Mouse (Mus musculus): ENCODE measurements around the gene Mpnd. TPM values are rescaled to one million over a fixed set of nuclear protein-coding genes. Genes with fewer than 3 reads are reported as not detected.

Gene Mpnd
- total and polyA plus RNA-seq, 3 experiments = 24.5 to 55.1 (median 26.8) TPM

DNA sequence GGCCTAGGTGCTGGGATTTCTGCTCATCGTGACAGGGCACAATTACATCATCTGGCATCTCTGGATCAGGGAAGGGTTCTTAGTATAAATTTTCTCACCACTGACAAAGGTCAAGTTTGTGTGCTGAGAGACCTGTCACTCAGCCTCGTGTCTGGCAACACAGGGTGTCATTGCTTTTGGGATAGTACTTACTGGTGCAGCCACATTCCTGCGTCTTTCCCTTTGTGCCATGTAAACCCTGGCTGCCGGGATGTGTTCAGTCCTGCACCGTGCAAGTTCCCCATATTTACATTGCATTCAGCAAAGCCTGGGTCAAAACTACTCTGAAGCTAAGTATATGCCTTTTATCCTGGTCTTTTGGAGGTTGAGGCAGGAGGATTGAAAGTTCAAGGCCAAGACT lies 45.9 kb downstream of the Mpnd start:
- Histone ChIP-seq H3K4me3 (replicated peaks in 1 of 3; ENCODE audit: low read depth in 2 of 3, low read length in 2 of 3, poor library complexity in 1 of 3) (no peak overlapping the region), H3K27me3 (replicated peaks) (no peaks in the 10 kb centered on the region), H3K27ac (ENCODE audit: insufficient read depth, low read depth) (no peak overlapping the region), H3K79me2 (replicated peaks; ENCODE audit: control insufficient read depth, extremely low read depth, insufficient read depth, poor library complexity, severe bottlenecking) (peaks cover 86% of the 10 kb centered on the region), H3K4me2 (ENCODE audit: insufficient read depth, low read depth, poor library complexity, severe bottlenecking) (no peak overlapping the region), H3K9ac (ENCODE audit: insufficient read depth, low read depth) (no peak overlapping the region), H3K4me1 (ENCODE audit: control insufficient read depth in 1 of 2, insufficient read depth in 2 of 2) (no peaks in the 10 kb centered on the region), H3K36me3 (replicated peaks in 1 of 2; ENCODE audit: control insufficient read depth in 1 of 2, insufficient read depth in 1 of 2, low read length in 1 of 2) (peaks cover 55 to 88% of the 10 kb centered on the region in 2 experiments), H3K9me3 (replicated peaks; ENCODE audit: low read length) (no peaks in the 10 kb centered on the region)
- dilution Hi-C loops (cut with MboI; ENCODE audit: extremely low pct_ligation_motif_present, extremely low pct_unique_long_range_greater_than_20kb, low sequenced_read_pairs) = no loop called here
- no peak for DNase-seq (ENCODE audit: extremely low read depth)
- in situ Hi-C loops (cut with MboI; ENCODE audit: low pct_ligation_motif_present, low pct_unique_long_range_greater_than_20kb, low sequenced_read_pairs) = no loop called here
- TF ChIP-seq MEF2A (IDR thresholded peaks at IDR 0.05; ENCODE audit: borderline replicate concordance, low read depth, low read length) = no peak
- no peak for TF ChIP-seq EP300 (IDR thresholded peaks at IDR 0.05; ENCODE audit: low read length)
- no peak for TF ChIP-seq CHD2 (IDR thresholded peaks at IDR 0.05; ENCODE audit: low read length)
- no peak for TF ChIP-seq RCOR1 (conservative IDR thresholded peaks at IDR 0.05; ENCODE audit: low read depth, low read length)
- no peak for TF ChIP-seq E2F4 (IDR thresholded peaks at IDR 0.05; ENCODE audit: insufficient replicate concordance, low read depth, low read length)
- no peak for TF ChIP-seq MXI1 (IDR thresholded peaks at IDR 0.05; ENCODE audit: low read depth, low read length)
- TF ChIP-seq KAT2A (IDR thresholded peaks at IDR 0.05; ENCODE audit: insufficient replicate concordance, low read length) = no peak
- no peak for TF ChIP-seq POLR2AphosphoS2 (IDR thresholded peaks at IDR 0.05; ENCODE audit: low read depth, low read length)
- no peak for TF ChIP-seq SMC3 (IDR thresholded peaks at IDR 0.05; ENCODE audit: low read depth, low read length)
- TF ChIP-seq NELFE (IDR thresholded peaks at IDR 0.05; ENCODE audit: low read depth, low read length) = no peak
- TF ChIP-seq GABPA (IDR thresholded peaks at IDR 0.05; ENCODE audit: insufficient replicate concordance, low read depth, low read length) = no peak
- no peak for TF ChIP-seq CTCF (conservative IDR thresholded peaks at IDR 0.05 in 1 of 2, IDR thresholded peaks at IDR 0.05 in 1 of 2; ENCODE audit: low read depth in 2 of 2, low read length in 2 of 2)
- no peak for TF ChIP-seq ZKSCAN1 (IDR thresholded peaks at IDR 0.05; ENCODE audit: borderline replicate concordance, low read depth, low read length)
- no peak for TF ChIP-seq SIN3A (IDR thresholded peaks at IDR 0.05; ENCODE audit: low read length)
- no peak for TF ChIP-seq RAD21 (IDR thresholded peaks at IDR 0.05; ENCODE audit: low read depth, low read length)
- TF ChIP-seq ZC3H11A (IDR thresholded peaks at IDR 0.05; ENCODE audit: low read depth, low read length) = no peak
- TF ChIP-seq UBTF (IDR thresholded peaks at IDR 0.05; ENCODE audit: low read depth, low read length) = no peak
- TF ChIP-seq ZNF384 (IDR thresholded peaks at IDR 0.05; ENCODE audit: low read depth, low read length) = no peak

DNA sequence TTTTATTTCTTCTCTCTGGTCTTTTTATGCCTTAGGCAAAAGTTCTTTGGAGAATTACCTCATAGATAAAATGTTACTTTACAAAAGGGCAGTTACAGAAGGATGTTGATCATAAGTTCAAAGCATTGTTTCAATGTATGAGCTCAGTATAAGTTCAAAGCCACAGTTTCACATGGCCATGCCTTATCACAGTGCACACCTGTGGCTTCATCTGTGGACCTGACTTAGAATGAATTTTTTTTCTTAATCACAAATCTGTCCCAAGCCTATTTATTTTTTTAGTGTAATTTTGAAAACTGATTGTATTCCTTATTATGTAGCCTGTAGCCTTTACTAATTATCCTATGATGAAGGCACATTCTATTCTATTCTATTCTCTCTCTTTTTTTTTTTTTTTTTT lies 49.4 kb downstream of the Mpnd start:
- dilution Hi-C loops (cut with MboI; ENCODE audit: extremely low pct_ligation_motif_present, extremely low pct_unique_long_range_greater_than_20kb, low sequenced_read_pairs) = no loop called here
- peaks cover 55 to 86% of the 10 kb centered on the region in 2 experiments for H3K36me3 ChIP-seq (replicated peaks in 1 of 2; ENCODE audit: control insufficient read depth in 1 of 2, insufficient read depth in 1 of 2, low read length in 1 of 2)

More for the DNA sequence above, 49.4 kb downstream of the Mpnd start:
- no peak overlapping the region for H3K4me3 ChIP-seq (replicated peaks in 1 of 3; ENCODE audit: low read depth in 2 of 3, low read length in 2 of 3, poor library complexity in 1 of 3)
- DNase-seq (ENCODE audit: extremely low read depth) = no peak
- peaks cover 53% of the 10 kb centered on the region for H3K79me2 ChIP-seq (replicated peaks; ENCODE audit: control insufficient read depth, extremely low read depth, insufficient read depth, poor library complexity, severe bottlenecking)
- in situ Hi-C loops (cut with MboI; ENCODE audit: low pct_ligation_motif_present, low pct_unique_long_range_greater_than_20kb, low sequenced_read_pairs) = no loop called here
- no peaks in the 10 kb centered on the region for H3K9me3 ChIP-seq (replicated peaks; ENCODE audit: low read length)
- no peak overlapping the region for H3K27ac ChIP-seq (ENCODE audit: insufficient read depth, low read depth)
- no peak overlapping the region for H3K4me2 ChIP-seq (ENCODE audit: insufficient read depth, low read depth, poor library complexity, severe bottlenecking)
- no peak overlapping the region for H3K9ac ChIP-seq (ENCODE audit: insufficient read depth, low read depth)
- H3K27me3 ChIP-seq (replicated peaks) = no peaks in the 10 kb centered on the region
- no peak for TF ChIP-seq RCOR1 (conservative IDR thresholded peaks at IDR 0.05; ENCODE audit: low read depth, low read length)
- no peak for TF ChIP-seq POLR2AphosphoS2 (IDR thresholded peaks at IDR 0.05; ENCODE audit: low read depth, low read length)
- TF ChIP-seq USF2 (conservative IDR thresholded peaks at IDR 0.05; ENCODE audit: low read depth, low read length) = no peak
- no peak for TF ChIP-seq USF1 (IDR thresholded peaks at IDR 0.05; ENCODE audit: low read depth, low read length)
- no peaks in the 10 kb centered on the region for H3K4me1 ChIP-seq (ENCODE audit: control insufficient read depth in 1 of 2, insufficient read depth in 2 of 2)
